Comparison of ENCODE assay signal across 30 mouse cellular contexts in genomic region chr9:113982883-113983670, GRCm38 (mm10). TPM values are rescaled to one million over a fixed set of nuclear protein-coding genes. Genes with fewer than 3 reads are reported as not detected.
DNase-seq lines count a peak whose midpoint lies in the region; ATAC-seq and TF ChIP-seq lines count a peak whose summit lies in the region.
"Had no signal": no experiment of that assay in that cellular context is flagged by ENCODE, and none has a peak within 500 bp of the region (broad histone marks: within the 10 kb centered on the region; RNA-seq: fewer than 3 reads in every experiment).

No protein-coding gene starts in this region.

- no peak overlapping the region for H3K9ac ChIP-seq in kidney, embryonic 14.5 days (ENCODE audit: low read depth, low read length)
- H3K9ac ChIP-seq in MEL (ENCODE audit: control insufficient read depth, low read depth, low read length, poor library complexity, severe bottlenecking): no peak overlapping the region
- H3K9ac ChIP-seq: embryonic facial prominence, embryonic 15.5 days; forebrain, embryonic 12.5 days; heart, embryonic 15.5 days; hindbrain, embryonic 14.5 days; liver, embryonic 14.5 days; midbrain, embryonic 15.5 days; neural tube, embryonic 12.5 days; stomach, embryonic 15.5 days had no signal

- no peak for TF ChIP-seq POLR2A in MEL (IDR thresholded peaks at IDR 0.05; ENCODE audit: control insufficient read depth in 1 of 2, insufficient read depth in 1 of 2, low read depth in 1 of 2, low read length in 2 of 2, poor library complexity in 1 of 2)

- intact Hi-C loops in left cerebral cortex, adult 2 months (cut with DNase I): no loop called here

- TF ChIP-seq CTCF in G1E (IDR thresholded peaks at IDR 0.05; ENCODE audit: low read depth, low read length) (no peak), MEL (IDR thresholded peaks at IDR 0.05 in 2 of 3, conservative IDR thresholded peaks at IDR 0.05 in 1 of 3; ENCODE audit: control insufficient read depth in 1 of 3, insufficient read depth in 1 of 3, low read depth in 2 of 3, low read length in 3 of 3, poor library complexity in 1 of 3, severe bottlenecking in 1 of 3) (no peak)
- no peak for TF ChIP-seq CTCF in left cerebral cortex, adult 2 months (IDR thresholded peaks at IDR 0.05)

- H3K36me3 ChIP-seq in kidney, embryonic 14.5 days (ENCODE audit: control insufficient read depth, insufficient read depth, low read length): peaks cover 10% of the 10 kb centered on the region; the same call in 1 of the 2 replicates
- H3K36me3 ChIP-seq in G1E (replicated peaks) (peaks cover 41% of the 10 kb centered on the region), MEL (ENCODE audit: control insufficient read depth in 1 of 2, insufficient read depth in 2 of 2, low read length in 2 of 2) (no peaks in the 10 kb centered on the region)
- H3K36me3 ChIP-seq: stomach, embryonic 15.5 days had no signal

- no peak overlapping the region for H3K4me3 ChIP-seq in kidney, embryonic 14.5 days (ENCODE audit: low read length)
- H3K4me3 ChIP-seq in G1E (ENCODE audit: low read depth, low read length): no peak overlapping the region
- H3K4me3 ChIP-seq in MEL (ENCODE audit: control insufficient read depth in 1 of 2, insufficient read depth in 1 of 2, low read depth in 2 of 2, low read length in 2 of 2): no peak overlapping the region
- H3K4me3 ChIP-seq in left cerebral cortex, adult 2 months: no peak overlapping the region
- H3K4me3 ChIP-seq: embryonic facial prominence, embryonic 10.5 days; embryonic facial prominence, embryonic 15.5 days; forebrain, embryonic 12.5 days; heart, embryonic 15.5 days; midbrain, embryonic 10.5 days; midbrain, embryonic 15.5 days; neural tube, embryonic 12.5 days; stomach, embryonic 15.5 days had no signal

- TF ChIP-seq EP300 in MEL (IDR thresholded peaks at IDR 0.05; ENCODE audit: low read depth in 1 of 2, low read length in 2 of 2): no peak; a peak in 1 of 4 replicates

- TF ChIP-seq RAD21 in MEL (IDR thresholded peaks at IDR 0.05; ENCODE audit: low read depth, low read length): no peak

- no peaks in the 10 kb centered on the region for H3K9me3 ChIP-seq in kidney, embryonic 14.5 days (ENCODE audit: control insufficient read depth, low read length)
- H3K9me3 ChIP-seq in G1E (replicated peaks) (no peaks in the 10 kb centered on the region), MEL (replicated peaks; ENCODE audit: insufficient read depth, low read length) (no peaks in the 10 kb centered on the region)
- H3K9me3 ChIP-seq: embryonic facial prominence, embryonic 10.5 days; embryonic facial prominence, embryonic 15.5 days; forebrain, embryonic 12.5 days; heart, embryonic 15.5 days; midbrain, embryonic 10.5 days; midbrain, embryonic 15.5 days; neural tube, embryonic 12.5 days; stomach, embryonic 15.5 days had no signal

- 0 out of 2 replicates have a peak, but pooled peaks cover 4% of the 10 kb centered on the region for H3K4me1 ChIP-seq in kidney, embryonic 14.5 days (ENCODE audit: control insufficient read depth, insufficient read depth, low read length)
- H3K4me1 ChIP-seq in G1E (ENCODE audit: insufficient read depth, low read depth, low read length) (peaks cover 40% of the 10 kb centered on the region), MEL (ENCODE audit: control insufficient read depth in 1 of 2, insufficient read depth in 2 of 2, low read length in 2 of 2) (peaks cover 4 to 9% of the 10 kb centered on the region in 2 experiments; a peak in 3 of 4 replicates)
- H3K4me1 ChIP-seq: embryonic facial prominence, embryonic 10.5 days; embryonic facial prominence, embryonic 15.5 days; neural tube, embryonic 12.5 days; stomach, embryonic 15.5 days had no signal

- H3K4me2 ChIP-seq in kidney, embryonic 14.5 days (replicated peaks; ENCODE audit: low read depth, low read length): no peak overlapping the region
- H3K4me2 ChIP-seq: embryonic facial prominence, embryonic 15.5 days; forebrain, embryonic 12.5 days; heart, embryonic 15.5 days; hindbrain, embryonic 14.5 days; midbrain, embryonic 15.5 days; neural tube, embryonic 12.5 days; stomach, embryonic 15.5 days had no signal

- no peaks in the 10 kb centered on the region for H3K79me2 ChIP-seq in MEL (ENCODE audit: control insufficient read depth, insufficient read depth, low read length, poor library complexity)

- no peak for ATAC-seq in kidney, embryonic 14.5 days (ENCODE audit: low FRiP score, low TSS enrichment)
- 0 out of 2 replicates have a peak, but pooled peaks have one; percentile 11 for ATAC-seq in G1E (ENCODE audit: extremely low read depth, insufficient number of reproducible peaks, low FRiP score, poor library complexity, severe bottlenecking)
- ATAC-seq: inflammation-experienced regulatory T-cells, adult 6 months; midbrain, embryonic 15.5 days had no signal

- DNase-seq in kidney, postnatal 25 days: peak; percentile 9 to 56
- DNase-seq in G1E (ENCODE audit: low spot score) (no peak), MEL (ENCODE audit: low read depth, low spot score) (no peak)
- peak; percentile 22 to 23 for DNase-seq in thymus, postnatal 10 days (ENCODE audit: low spot score in 2 of 2)
- no peak for DNase-seq in retina, postnatal 1 day
- no peak for DNase-seq in left cerebral cortex, adult 2 months (ENCODE audit: extremely low spot score in 1 of 2, low spot score in 2 of 2)
- DNase-seq: adrenal gland, postnatal 10 days; B cell, adult 2 months; cerebellum, adult 8-10 months; cerebellum, postnatal 25 days; gastrocnemius, postnatal 10 days; heart, postnatal 4 days; kidney, adult 11 months; kidney, postnatal 10 days; left cerebral cortex, postnatal 4 days; lung, adult 2 months; lung, postnatal 10 days had no signal

- H3K27ac ChIP-seq in kidney, embryonic 14.5 days (ENCODE audit: low read depth, low read length): no peak overlapping the region
- no peak overlapping the region for H3K27ac ChIP-seq in MEL (ENCODE audit: control insufficient read depth, low read depth, low read length)
- no peak overlapping the region for H3K27ac ChIP-seq in left cerebral cortex, adult 2 months
- H3K27ac ChIP-seq: embryonic facial prominence, embryonic 10.5 days; embryonic facial prominence, embryonic 15.5 days; forebrain, embryonic 12.5 days; heart, embryonic 15.5 days; hindbrain, embryonic 14.5 days; liver, embryonic 14.5 days; macrophage; midbrain, embryonic 10.5 days; midbrain, embryonic 15.5 days; neural tube, embryonic 12.5 days; stomach, embryonic 15.5 days had no signal

- 77% methylated on average over 11 of the region's 11 CpGs for WGBS in kidney, embryonic 14.5 days

- H3K27me3 ChIP-seq in kidney, embryonic 14.5 days (ENCODE audit: control insufficient read depth, insufficient read depth, low read length): no peaks in the 10 kb centered on the region
- H3K27me3 ChIP-seq in G1E (ENCODE audit: insufficient read depth, low read length) (peaks cover 3% of the 10 kb centered on the region; the same call in 1 of the 2 replicates), MEL (ENCODE audit: control insufficient read depth in 1 of 2, insufficient read depth in 2 of 2, low read length in 2 of 2) (no peaks in the 10 kb centered on the region)
- H3K27me3 ChIP-seq: embryonic facial prominence, embryonic 15.5 days; forebrain, embryonic 12.5 days; heart, embryonic 15.5 days; midbrain, embryonic 15.5 days; neural tube, embryonic 12.5 days; stomach, embryonic 15.5 days had no signal

TF ChIP-seq in MEL, 35 proteins besides CTCF, POLR2A, EP300 and RAD21:
- TF ChIP-seq USF1 (IDR thresholded peaks at IDR 0.05; ENCODE audit: low read depth, low read length) (0 out of 2 replicates have a peak, but pooled peaks have one; percentile 27), POLR2AphosphoS5 (IDR thresholded peaks at IDR 0.05; ENCODE audit: borderline replicate concordance, low read depth, low read length) (no peak), MYC (IDR thresholded peaks at IDR 0.05; ENCODE audit: low read depth, low read length) (no peak), MAFK (IDR thresholded peaks at IDR 0.05; ENCODE audit: borderline replicate concordance, low read depth, low read length) (no peak), ZC3H11A (IDR thresholded peaks at IDR 0.05; ENCODE audit: low read depth, low read length) (no peak), MYB (IDR thresholded peaks at IDR 0.05; ENCODE audit: low read depth, low read length) (no peak), UBTF (IDR thresholded peaks at IDR 0.05; ENCODE audit: borderline replicate concordance, insufficient read depth, low read depth, low read length) (no peak), NELFE (IDR thresholded peaks at IDR 0.05; ENCODE audit: low read depth, low read length) (no peak), MAX (IDR thresholded peaks at IDR 0.05; ENCODE audit: low read length) (no peak), SMC3 (IDR thresholded peaks at IDR 0.05; ENCODE audit: low read depth, low read length) (no peak), TAL1 (IDR thresholded peaks at IDR 0.05; ENCODE audit: low read length) (no peak), E2F4 (IDR thresholded peaks at IDR 0.05; ENCODE audit: borderline replicate concordance, low read depth, low read length) (no peak), TBP (IDR thresholded peaks at IDR 0.05; ENCODE audit: low read depth, low read length) (no peak), ELF1 (IDR thresholded peaks at IDR 0.05; ENCODE audit: low read depth, low read length) (no peak), ETS1 (IDR thresholded peaks at IDR 0.05; ENCODE audit: low read depth, low read length) (peak; percentile 66), MEF2A (IDR thresholded peaks at IDR 0.05; ENCODE audit: extremely low read depth, insufficient replicate concordance, low read depth, low read length, poor library complexity, severe bottlenecking) (no peak), MAZ (IDR thresholded peaks at IDR 0.05; ENCODE audit: low read depth, low read length) (no peak), ZNF384 (IDR thresholded peaks at IDR 0.05; ENCODE audit: low read depth, low read length) (0 out of 2 replicates have a peak, but pooled peaks have one; percentile 1), CHD2 (IDR thresholded peaks at IDR 0.05; ENCODE audit: low read length) (no peak), TCF12 (IDR thresholded peaks at IDR 0.05; ENCODE audit: low read depth, low read length) (peak; percentile 49; the same call in 1 of the 2 replicates)

RNA-seq across cellular contexts. Expression of gene Ubp1, which starts 52.3 kb away (rescaled TPM):
- 29.3 and 53.9 TPM in 2 replicates for polyA plus RNA-seq in kidney, embryonic 14.5 days (2014; fragmentation: Nextera tagmentation; extraction: Ambion mirVana)
- total RNA-seq in G1E (2014; fragmentation: Nextera tagmentation) (147 and 169 TPM in 2 replicates), G1E (2017) (65.6 and 76.7 TPM in 2 replicates), MEL (2012; rRNA removed) (45.5 and 46.4 TPM in 2 replicates)
- polyA plus RNA-seq in G1E (2012) (50.3 and 75.0 TPM in 2 replicates), MEL (2012; ENCODE audit: insufficient read depth in 1 of 2, insufficient read length in 2 of 2, low read depth in 1 of 2, low replicate concordance in 2 of 2, missing spikeins in 1 of 2) (10 to 100 TPM; 60.8 to 95.5 TPM)
- total RNA-seq in left cerebral cortex, adult 2 months (2021): 10 to 100 TPM; 74.6 to 82.4 TPM

Comparison
In these comparisons a context has a peak if more than half of its experiments do, and no peak if none do; other contexts are left out.
1. DNase-seq: peak in kidney, postnatal 25 days (2 of 2) and thymus, postnatal 10 days (2 of 2); none in G1E (single experiment), MEL (single experiment), retina, postnatal 1 day (single experiment) and left cerebral cortex, adult 2 months (0 of 2).